Mouse (Mus musculus) intestine, embryonic 16.5 days (tissue): ENCODE results near the gene Plce1. TPM values are rescaled to one million over a fixed set of nuclear protein-coding genes. Genes with fewer than 3 reads are reported as not detected.

Experiments used
- ATAC-seq: fragments of 200-750 bp; cut with Nextera tagmentation; 2 replicates; pipeline ENCODE4 v1.8.0; 2017; ENCODE audit warnings: moderate TSS enrichment, moderate library complexity
- H3K27ac ChIP-seq: fragments of 300-500 bp; sonication (generic); 2 replicates; pipeline ENCODE4 v1.5.1; 2014; ENCODE audit warnings: mild to moderate bottlenecking, low read length
- H3K27me3 ChIP-seq: fragments of 300-500 bp; sonication (generic); replicated peaks from 2 replicates; pipeline ENCODE4 v1.6.1; 2014; ENCODE audit warnings: low read length, control low read depth, mixed read lengths; ENCODE audit not compliant: control insufficient read depth, insufficient read depth
- H3K36me3 ChIP-seq: fragments of 300-500 bp; sonication (generic); 2 replicates; pipeline ENCODE4 v1.6.1; 2014; ENCODE audit warnings: low read length, control low read depth; ENCODE audit not compliant: control insufficient read depth, insufficient read depth
- H3K4me1 ChIP-seq: fragments of 300-500 bp; sonication (generic); 2 replicates; pipeline ENCODE4 v1.6.1; 2014; ENCODE audit warnings: low read length, control low read depth, mixed read lengths; ENCODE audit not compliant: control insufficient read depth, insufficient read depth
- H3K4me2 ChIP-seq: fragments of 300-500 bp; sonication (generic); 2 replicates; pipeline ENCODE4 v1.6.1; 2014; ENCODE audit warnings: low read depth, low read length, control low read depth
- H3K4me3 ChIP-seq: fragments of 300-500 bp; sonication (generic); 2 replicates; pipeline ENCODE4 v1.5.1; 2014; ENCODE audit warnings: mild to moderate bottlenecking, low read length
- H3K9ac ChIP-seq: fragments of 300-500 bp; sonication (generic); 2 replicates; pipeline ENCODE4 v1.6.1; 2014; ENCODE audit warnings: low read depth, low read length
- H3K9me3 ChIP-seq: fragments of 300-500 bp; sonication (generic); 2 replicates; pipeline ENCODE4 v1.6.1; 2016; ENCODE audit warnings: low read length, control low read depth; ENCODE audit not compliant: control insufficient read depth
- WGBS: fragments of 180-500 bp; shearing (Covaris S2); extraction: QIAGEN DNeasy Blood & Tissue Kit; methylation state at CpG from one replicate; pipeline ENCODE4 v1.1.7; 2014; 5-methylcytosine and 5-hydroxymethylcytosine counted together
- polyA plus RNA-seq: library from polyadenylated mRNA; unstranded; fragments of >200 nt; fragmentation: Nextera tagmentation; extraction: Ambion mirVana; gene quantifications from 2 replicates; pipeline ENCODE4 v1.2.1, GENCODE M21; 2015

Plce1 gene
- polyA plus RNA-seq, 1 experiment from 2014 or later = 5.7 TPM

- H3K4me2 ChIP-seq = no peak overlapping the region
- H3K4me3 ChIP-seq = no peak overlapping the region
- WGBS = 83% methylated on average over 2 of the region's 2 CpGs
- H3K36me3 ChIP-seq = no peaks in the 10 kb centered on the region
- no peak overlapping the region for H3K27ac ChIP-seq
- no peak for ATAC-seq
- no peaks in the 10 kb centered on the region for H3K27me3 ChIP-seq
- no peak overlapping the region for H3K9ac ChIP-seq
- H3K4me1 ChIP-seq = no peaks in the 10 kb centered on the region
- no peaks in the 10 kb centered on the region for H3K9me3 ChIP-seq
These were observed 129.4 kb downstream of the Plce1 start for GRCm38 (mm10) chr19:38610291-38610690.

GRCm38 (mm10) chr19:38610809-38611208, 129.9 kb downstream of the Plce1 start:
- 77% methylated on average over 8 of the region's 8 CpGs for WGBS
- no peak for ATAC-seq
- H3K27me3 ChIP-seq = no peaks in the 10 kb centered on the region

DNA sequence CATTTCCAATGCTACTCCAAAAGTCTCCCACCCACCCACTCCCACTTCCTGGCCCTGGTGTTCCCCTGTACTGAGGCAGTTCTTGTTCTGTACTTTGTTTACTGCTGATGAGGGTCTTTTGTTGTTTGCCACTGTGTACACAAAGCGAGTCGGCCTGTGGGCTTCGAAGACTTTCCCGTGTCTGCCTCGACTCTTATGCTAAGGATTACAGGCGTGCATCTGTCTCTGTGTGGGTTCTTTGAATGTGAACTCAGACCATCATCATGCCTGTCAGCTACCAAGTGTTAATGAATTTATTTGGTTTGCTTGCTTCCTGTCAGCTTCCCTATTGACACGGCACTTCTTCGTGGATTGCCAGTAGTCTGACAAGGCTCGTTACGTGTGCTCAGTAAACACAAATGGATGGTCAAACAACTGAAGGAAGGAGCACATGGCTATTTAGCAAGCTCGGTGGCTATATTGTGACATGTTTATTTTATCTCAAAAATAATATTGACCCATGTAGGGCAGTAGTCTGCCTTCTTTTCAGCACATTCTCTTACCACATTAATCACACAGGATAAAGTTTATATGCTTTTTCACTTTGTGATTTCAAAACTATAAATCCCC, 133.3 kb downstream of the Plce1 start:
- Histone ChIP-seq H3K4me2 (no peak overlapping the region), H3K9me3 (no peaks in the 10 kb centered on the region), H3K9ac (no peak overlapping the region), H3K36me3 (no peaks in the 10 kb centered on the region), H3K4me3 (no peak overlapping the region), H3K27me3 (no peaks in the 10 kb centered on the region), H3K4me1 (no peaks in the 10 kb centered on the region), H3K27ac (no peak overlapping the region)
- no peak for ATAC-seq
- WGBS = 34% methylated on average over 11 of the region's 11 CpGs

More at GRCm38 (mm10) chr19:38610809-38611208, 129.9 kb downstream of the Plce1 start:
- H3K9me3 ChIP-seq = no peaks in the 10 kb centered on the region
- no peaks in the 10 kb centered on the region for H3K36me3 ChIP-seq
- no peaks in the 10 kb centered on the region for H3K4me1 ChIP-seq
- H3K9ac ChIP-seq = no peak overlapping the region
- H3K4me2 ChIP-seq = no peak overlapping the region
- H3K4me3 ChIP-seq = no peak overlapping the region
- H3K27ac ChIP-seq = no peak overlapping the region

- H3K4me3 ChIP-seq = no peak overlapping the region
- H3K27ac ChIP-seq = no peak overlapping the region
- no peaks in the 10 kb centered on the region for H3K27me3 ChIP-seq
- WGBS = 52% methylated on average over 6 of the region's 6 CpGs
- no peak overlapping the region for H3K9ac ChIP-seq
- ATAC-seq = no peak
- H3K9me3 ChIP-seq = no peaks in the 10 kb centered on the region
- no peaks in the 10 kb centered on the region for H3K4me1 ChIP-seq
- no peak overlapping the region for H3K4me2 ChIP-seq
- H3K36me3 ChIP-seq = no peaks in the 10 kb centered on the region
These were observed 134.4 kb downstream of the Plce1 start for GRCm38 (mm10) chr19:38615356-38615755.

DNA sequence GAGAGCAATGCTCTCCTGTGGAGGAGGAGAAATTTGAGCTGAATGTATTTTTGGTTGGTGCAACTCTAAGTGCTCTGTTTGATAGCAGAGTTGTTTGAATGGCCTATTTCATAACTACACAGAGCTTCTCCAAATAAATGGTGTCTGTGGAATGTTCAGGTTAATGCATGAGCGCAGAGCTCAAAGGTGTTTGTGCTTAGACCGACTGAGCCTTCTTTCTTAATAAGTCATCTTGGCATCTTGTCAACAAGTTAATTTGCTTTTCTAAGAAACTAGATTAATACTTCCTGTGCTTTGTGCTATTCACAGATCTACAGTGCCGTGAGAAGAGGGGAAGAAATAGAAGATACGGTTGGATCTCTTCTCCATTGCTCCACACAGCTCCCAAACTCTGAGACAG, 139.2 kb downstream of the Plce1 start:
- H3K36me3 ChIP-seq = no peaks in the 10 kb centered on the region
- H3K9ac ChIP-seq = no peak overlapping the region
- no peaks in the 10 kb centered on the region for H3K9me3 ChIP-seq
- WGBS = 63% methylated on average over 4 of the region's 4 CpGs
- H3K4me1 ChIP-seq = no peaks in the 10 kb centered on the region
- no peak overlapping the region for H3K4me2 ChIP-seq
- H3K27me3 ChIP-seq = no peaks in the 10 kb centered on the region
- H3K27ac ChIP-seq = no peak overlapping the region
- H3K4me3 ChIP-seq = no peak overlapping the region
- ATAC-seq = no peak

DNA sequence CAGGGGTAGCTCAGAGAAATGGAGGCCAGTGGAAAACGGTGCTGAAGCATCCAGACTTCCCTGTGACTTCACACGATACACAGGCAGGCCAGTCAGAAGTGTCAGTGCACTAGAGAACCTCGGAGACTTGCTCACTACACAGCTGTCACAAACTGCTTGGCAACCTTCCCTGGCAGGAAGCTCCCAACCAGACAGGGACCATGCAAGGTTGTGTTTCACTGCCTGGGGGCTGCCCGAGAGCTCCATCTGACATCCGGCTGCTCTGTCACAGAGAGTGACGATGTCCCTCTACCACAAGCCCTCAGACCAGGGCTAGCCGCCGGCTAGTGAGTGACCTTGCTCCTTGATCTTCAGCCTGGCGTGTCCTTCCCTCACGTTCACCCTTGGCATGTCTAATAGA, 140.6 kb downstream of the Plce1 start:
- no peak overlapping the region for H3K4me2 ChIP-seq
- no peak for ATAC-seq
- no peaks in the 10 kb centered on the region for H3K9me3 ChIP-seq
- H3K27me3 ChIP-seq = no peaks in the 10 kb centered on the region
- WGBS = 78% methylated on average over 10 of the region's 10 CpGs
- H3K4me3 ChIP-seq = no peak overlapping the region
- H3K36me3 ChIP-seq = no peaks in the 10 kb centered on the region
- no peak overlapping the region for H3K9ac ChIP-seq
- no peak overlapping the region for H3K27ac ChIP-seq
- peaks cover 2% of the 10 kb centered on the region; the same call in 1 of the 2 replicates for H3K4me1 ChIP-seq

DNA sequence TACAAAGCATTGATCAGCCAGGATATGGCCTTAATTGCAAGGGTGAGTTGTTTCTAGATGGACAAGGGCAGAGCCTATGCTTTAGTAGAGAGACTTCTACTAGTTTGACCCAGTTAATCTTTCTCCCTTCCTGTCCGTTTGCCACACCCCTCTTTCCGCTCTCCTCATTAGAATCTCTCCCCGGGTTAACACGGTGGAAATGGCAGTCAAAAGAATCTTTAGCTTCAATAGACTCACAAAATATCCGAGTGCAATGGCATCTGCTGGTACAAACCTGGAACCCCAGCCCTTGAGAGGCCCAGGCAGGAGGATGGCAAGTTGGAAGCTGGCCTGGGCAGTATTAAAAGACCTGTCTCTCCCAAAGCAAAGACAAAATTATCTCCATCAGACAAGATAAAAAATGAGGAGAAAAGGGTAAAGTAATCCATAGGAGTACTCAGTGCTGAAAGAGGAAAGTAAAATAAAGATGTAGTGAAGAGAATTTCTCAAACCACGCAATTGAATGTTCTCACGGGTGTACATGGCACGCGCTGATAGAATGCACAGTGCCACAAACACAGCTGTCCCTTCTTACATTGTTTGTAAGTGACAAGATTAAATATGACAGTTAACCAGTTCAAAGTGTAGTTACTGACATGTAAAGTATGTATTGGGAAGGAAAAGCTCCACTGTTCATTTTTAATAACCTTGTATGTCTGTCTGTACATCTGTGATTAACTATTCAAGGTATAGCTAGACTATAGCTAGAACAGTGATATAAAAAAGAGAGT, 145.5 kb downstream of the Plce1 start:
- no peak for ATAC-seq
- Histone ChIP-seq H3K36me3 (no peaks in the 10 kb centered on the region), H3K27me3 (no peaks in the 10 kb centered on the region), H3K4me3 (no peak overlapping the region), H3K9ac (no peak overlapping the region), H3K4me1 (peaks cover 2% of the 10 kb centered on the region; the same call in 1 of the 2 replicates), H3K27ac (no peak overlapping the region), H3K4me2 (no peak overlapping the region), H3K9me3 (no peaks in the 10 kb centered on the region)
- 62% methylated on average over 9 of the region's 9 CpGs for WGBS

DNA sequence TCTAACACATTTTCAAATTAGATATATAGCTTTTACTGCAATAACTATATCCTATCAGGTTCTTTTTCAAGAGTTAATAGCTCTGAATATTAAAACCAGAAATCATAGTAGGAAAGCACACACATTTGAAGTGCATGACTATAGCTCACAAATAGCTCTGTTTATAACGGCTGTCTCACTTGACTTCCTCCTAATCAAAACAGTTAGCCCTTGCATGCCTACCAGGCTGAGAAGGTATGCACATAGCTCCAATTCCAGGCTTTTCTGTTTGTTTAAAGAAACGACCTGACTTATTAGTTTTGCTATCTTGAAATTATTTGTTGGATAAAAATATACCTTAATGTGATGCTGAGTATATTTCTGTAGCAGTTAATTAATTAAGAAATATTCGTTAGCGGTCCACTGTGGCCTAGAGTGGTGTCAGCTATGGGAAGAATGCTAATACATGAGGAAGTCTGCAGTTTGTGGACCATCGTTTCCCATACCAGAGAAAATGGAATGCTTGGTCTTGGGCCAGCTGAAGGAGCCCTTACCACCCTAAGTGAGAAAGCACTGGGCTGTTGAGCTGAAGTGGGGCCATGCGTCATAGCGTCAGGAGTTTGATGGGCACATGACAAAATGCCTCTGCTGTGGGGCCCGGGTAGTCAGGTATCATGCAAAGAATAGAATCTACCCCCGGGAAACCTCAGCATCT, 146.3 kb downstream of the Plce1 start:
- Histone ChIP-seq H3K9me3 (no peaks in the 10 kb centered on the region), H3K27ac (no peak overlapping the region), H3K9ac (no peak overlapping the region), H3K4me1 (peaks cover 5% of the 10 kb centered on the region), H3K4me2 (no peak overlapping the region), H3K36me3 (no peaks in the 10 kb centered on the region), H3K4me3 (no peak overlapping the region), H3K27me3 (no peaks in the 10 kb centered on the region)
- no peak for ATAC-seq
- 63% methylated on average over 9 of the region's 9 CpGs for WGBS

DNA sequence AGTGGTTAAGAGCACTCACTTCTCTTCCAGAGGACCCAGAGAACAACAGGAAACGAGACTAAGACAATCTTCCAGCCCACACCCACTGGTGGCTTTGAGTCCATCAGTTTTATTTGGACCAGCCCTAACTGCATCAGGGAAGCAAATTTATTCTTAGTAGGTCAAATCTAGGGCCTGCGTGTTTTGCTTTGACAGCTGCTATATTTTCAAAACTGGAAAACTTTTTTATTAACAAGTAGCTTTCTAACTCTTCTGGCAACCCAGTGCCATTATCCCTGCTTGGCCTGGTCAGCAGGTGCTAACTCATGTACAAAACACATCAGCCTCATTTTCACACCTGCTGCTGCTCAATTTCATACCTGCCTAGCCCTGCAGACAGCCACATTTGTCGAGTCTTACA, 151.3 kb downstream of the Plce1 start:
- Histone ChIP-seq H3K36me3 (no peaks in the 10 kb centered on the region), H3K9me3 (no peaks in the 10 kb centered on the region), H3K4me1 (peaks cover 6% of the 10 kb centered on the region; the same call in 1 of the 2 replicates), H3K27ac (no peak overlapping the region; the same call in 1 of the 2 replicates), H3K9ac (no peak overlapping the region), H3K27me3 (no peaks in the 10 kb centered on the region), H3K4me2 (no peak overlapping the region), H3K4me3 (no peak overlapping the region)
- ATAC-seq = no peak
- 57% methylated on average over 3 of the region's 3 CpGs for WGBS
